Mouse (Mus musculus) c-Kit-positive CD71-positive TER-119-positive erythroid progenitor cells, embryonic 14.5 days (primary cell): ENCODE measurements around the gene Zfp282.
A peak's percentile ranks its signal among the peaks of the same experiment; 100 is the strongest.

Experiments
- DNase-seq: peaks from one replicate; pipeline ENCODE4 v3.0.0-alpha.2; 2013; ENCODE audit warnings: low spot score

Zfp282 gene

DNA sequence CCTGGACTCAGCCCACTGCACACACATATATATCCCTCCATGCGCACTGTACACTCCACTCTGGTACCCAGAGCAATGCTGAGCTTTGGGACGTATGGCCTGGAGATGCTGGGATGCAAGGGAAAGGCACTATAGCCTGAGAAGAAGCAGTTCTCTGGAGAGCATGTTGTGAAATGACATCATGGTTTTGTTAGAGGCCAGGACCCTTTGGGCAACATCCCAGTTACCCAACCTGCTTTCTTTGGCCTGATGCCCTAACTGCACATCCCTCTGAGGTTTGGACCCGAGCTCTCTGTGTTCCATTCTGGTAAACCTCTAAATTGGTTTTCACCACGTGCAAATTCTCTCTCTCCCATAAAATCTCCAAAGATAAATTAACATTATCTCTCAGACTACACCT is 26.6 kb downstream of the Zfp282 start:
- no peak for DNase-seq

GRCm38 (mm10) chr6:47904361-47904760 is 27.4 kb downstream of the Zfp282 start:
- no peak for DNase-seq

DNA sequence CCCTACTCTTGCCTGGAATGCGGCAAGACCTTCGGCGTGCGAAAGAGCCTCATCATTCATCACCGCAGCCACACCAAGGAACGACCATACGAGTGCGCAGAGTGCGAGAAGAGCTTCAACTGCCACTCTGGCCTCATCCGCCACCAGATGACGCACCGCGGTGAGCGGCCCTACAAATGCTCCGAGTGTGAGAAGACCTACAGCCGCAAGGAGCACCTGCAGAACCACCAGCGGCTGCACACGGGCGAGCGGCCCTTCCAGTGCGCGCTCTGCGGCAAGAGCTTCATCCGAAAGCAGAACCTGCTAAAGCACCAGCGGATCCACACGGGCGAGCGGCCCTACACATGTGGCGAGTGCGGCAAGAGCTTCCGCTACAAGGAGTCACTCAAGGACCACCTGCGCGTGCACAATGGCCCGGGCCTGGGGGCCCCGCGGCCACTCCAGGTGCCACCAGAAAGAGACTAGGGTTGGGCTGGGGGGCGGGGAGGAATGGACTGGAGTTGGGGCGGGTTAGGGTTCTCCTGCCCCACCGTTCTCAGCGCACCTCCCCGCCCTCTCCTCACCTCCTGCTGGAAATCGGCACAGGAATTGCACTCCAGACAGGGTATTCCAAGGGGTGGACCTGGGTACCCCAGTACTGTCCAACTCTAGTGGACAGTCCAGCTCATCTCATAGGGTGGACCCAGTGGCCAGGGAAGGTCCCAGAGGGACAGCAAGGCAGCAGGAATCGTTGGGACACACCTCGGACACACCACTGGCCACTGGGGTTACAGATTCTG is 28.1 kb downstream of the Zfp282 start:
- no peak for DNase-seq

DNA sequence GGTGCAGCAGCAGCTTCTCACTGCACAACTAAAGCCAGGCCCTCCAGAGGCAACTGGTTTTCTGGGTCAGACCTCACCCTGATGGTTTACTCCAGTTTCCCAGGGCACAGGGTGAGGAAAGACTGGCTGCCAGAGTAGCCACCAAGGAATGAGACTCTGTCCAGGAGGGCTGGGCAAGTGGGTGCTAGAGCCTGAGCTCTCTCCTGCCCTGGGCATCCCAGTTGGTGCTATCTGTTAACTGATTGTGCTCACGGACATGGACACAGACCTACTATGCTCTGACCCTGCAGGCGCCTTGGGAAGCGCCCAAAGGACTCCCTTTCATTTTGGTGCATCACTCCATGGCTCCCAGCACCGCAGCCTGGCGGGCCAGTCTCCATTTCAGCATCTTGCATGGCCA is 29.3 kb downstream of the Zfp282 start:
- DNase-seq, result no peak

GRCm38 (mm10) chr6:47909007-47909406 is 32.0 kb downstream of the Zfp282 start:
- DNase-seq, result no peak

- no peak for DNase-seq
Measured at GRCm38 (mm10) chr6:47911650-47912049, 34.6 kb downstream of the Zfp282 start.

- DNase-seq, result no peak
Measured at GRCm38 (mm10) chr6:47912991-47913390, 36.0 kb downstream of the Zfp282 start.

- no peak for DNase-seq
Measured at GRCm38 (mm10) chr6:47917051-47917450, 40.0 kb downstream of the Zfp282 start.

DNA sequence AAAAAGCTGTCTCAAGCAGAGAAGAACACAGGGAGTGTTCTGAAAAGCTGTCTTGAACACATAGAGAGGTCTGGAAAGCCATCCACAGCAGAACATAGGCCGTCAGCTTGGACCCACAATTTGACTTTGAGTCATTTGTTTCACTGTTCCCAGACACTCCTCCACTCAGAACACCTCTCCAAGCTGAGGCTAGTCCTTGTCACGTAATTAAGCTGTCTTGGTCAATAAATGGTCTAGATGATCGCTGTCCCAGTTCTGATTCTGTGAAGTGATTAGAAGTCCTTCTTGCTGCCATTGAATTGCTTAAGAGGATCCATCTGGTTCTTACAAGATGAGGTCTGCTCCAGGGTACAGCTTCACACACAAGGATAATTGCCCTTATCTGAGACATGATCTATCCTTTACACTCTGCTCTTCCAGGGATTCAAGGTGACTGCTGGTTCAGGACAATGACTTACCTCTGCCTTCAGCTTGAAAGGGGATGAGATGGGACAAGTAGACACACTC is 41.8 kb downstream of the Zfp282 start:
- DNase-seq, result no peak

DNA sequence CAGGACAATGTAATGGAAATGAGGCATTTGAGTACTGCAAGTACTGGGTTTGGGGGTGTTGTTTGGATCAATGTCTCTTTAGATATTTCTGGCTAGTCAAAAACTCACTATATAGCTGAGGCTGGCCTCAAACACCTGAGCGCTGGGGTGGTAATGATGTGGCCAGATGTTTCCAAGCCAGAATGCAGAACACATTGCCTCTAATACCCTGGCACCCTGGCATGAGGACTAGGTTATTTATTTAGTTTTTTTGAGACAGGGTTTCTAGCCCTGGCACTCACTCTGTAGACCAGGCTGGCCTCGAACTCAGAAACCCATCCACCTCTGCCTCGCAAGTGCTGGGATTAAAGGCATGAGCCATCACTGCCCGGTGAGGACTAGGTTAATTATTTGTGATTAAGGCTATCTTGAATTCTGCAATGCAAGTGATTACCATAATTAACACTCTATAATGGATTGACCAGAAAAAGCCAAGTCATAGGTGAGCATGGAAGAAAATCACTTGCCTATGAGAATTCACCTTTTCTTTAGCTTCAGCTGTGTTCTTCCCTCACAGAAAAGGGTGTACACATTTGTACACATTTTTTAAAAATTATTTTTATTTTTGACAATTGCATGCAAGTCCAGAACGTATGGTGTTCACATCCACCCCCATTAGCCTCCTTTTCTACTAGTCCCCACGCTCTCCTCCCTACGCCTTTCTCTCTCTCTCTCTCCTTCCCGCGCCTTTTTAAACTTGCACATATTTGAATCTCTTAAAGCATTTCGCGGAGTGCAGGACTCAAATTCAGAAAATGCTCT is 42.8 kb downstream of the Zfp282 start:
- peak; percentile 11 for DNase-seq

GRCm38 (mm10) chr6:47920447-47921340 is 43.7 kb downstream of the Zfp282 start, which contains the start of gene Zfp212:
Gene Zfp212, plus strand, starts transcription at chr6:47920476.
- peak; percentile 86 for DNase-seq

DNA sequence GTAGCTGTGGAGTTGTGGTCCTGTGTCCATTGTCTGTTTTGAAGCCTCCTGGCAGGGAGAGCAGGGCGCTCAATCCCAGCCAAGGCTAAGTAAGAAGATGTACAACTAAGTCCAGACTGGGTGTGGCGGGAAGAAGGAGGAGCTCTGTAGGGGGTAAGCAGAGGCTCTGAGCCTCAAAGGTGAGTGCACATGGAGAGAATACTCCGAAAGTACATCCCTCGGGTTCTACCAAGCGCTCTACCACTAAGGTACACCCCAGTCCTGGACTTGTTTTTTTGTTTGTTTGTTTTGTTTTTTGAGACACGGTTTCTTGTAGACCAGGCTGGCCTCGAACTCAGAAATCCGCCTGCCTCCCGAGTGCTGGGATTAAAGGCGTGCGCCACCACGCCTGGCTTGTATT is 65.5 kb downstream of the Zfp282 start:
- peak; percentile 24 for DNase-seq

DNA sequence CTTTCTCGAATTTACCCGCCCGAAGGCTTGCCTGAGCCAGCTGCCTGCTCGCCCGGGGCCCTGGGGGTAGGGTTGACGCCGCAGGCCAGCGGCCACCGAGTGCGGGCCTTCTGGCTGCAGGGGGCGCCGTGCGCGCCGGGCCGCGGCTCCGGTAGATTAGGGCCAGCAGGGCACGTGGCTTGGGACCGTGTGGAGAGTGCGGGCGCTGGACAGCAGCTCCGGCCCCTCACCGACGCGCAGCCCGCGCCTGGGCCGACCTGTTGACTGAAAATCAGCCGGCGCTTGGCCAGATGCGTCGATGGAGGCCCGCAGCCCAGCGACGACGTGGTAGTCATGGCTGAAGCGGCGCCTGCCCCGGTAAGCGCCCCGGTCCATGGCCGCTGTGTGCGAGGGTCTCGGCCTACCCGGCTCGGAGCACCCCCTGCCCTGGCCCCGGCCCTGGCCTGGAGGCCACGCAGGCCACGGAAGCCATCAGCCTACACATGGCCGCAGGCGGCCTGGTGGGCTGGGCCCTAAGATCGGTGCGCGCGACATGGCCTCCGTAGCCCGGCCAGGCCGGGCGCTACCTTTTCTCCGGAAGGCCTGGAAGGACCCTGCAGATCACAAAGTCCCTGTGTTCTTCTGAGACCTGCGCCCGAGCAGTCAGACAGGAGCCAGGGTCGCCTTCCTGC is 66.2 kb downstream of the Zfp282 start:
- peak; percentile 61 for DNase-seq

GRCm38 (mm10) chr6:47943721-47944120 is 66.7 kb downstream of the Zfp282 start:
- DNase-seq, result peak; percentile 18

- no peak for DNase-seq
Measured at GRCm38 (mm10) chr6:47947388-47947787, 70.4 kb downstream of the Zfp282 start.

- peak; percentile 93 for DNase-seq
Measured at GRCm38 (mm10) chr6:47953191-47953726, 76.3 kb downstream of the Zfp282 start, which contains the start of gene Zfp956. Gene Zfp956, plus strand, starts transcription at chr6:47953390.

DNA sequence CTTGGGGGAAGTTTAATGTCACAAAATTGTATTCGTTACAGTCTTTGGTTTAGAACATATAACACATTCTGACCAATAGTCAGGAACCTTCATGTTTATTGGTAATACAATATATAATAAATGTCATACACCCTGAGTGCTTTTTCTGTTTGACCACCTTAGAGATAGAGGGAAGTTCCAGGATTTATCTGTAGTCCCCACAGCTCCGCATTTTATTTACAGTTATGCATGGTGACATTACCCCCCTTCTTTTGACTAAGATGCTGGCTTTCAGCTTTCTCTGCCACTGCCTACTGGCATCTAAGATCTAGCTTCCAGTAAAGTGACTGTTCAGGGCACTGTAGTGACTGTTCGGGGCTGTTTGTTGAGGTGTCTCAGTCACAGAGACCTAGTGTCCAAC is 77.4 kb downstream of the Zfp282 start:
- DNase-seq, result no peak

DNA sequence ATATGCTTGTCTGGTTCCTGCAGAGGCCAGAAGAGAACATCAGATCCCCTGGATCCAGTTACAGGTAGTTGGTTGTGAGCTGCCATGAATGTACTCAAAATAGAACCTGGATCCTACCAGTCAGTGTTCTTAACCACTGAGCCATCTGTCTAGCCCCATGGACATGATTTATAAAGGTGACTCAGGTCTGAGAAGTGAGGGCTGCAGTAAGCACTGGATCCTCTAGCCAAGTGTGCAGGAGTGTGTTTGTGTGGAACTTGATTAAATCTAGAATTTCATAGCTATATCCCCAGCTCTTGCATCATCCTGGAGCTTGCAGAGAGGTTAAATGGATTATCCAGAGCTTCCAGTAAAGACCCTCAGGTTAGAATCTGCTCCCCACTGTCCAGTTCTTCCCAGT is 80.8 kb downstream of the Zfp282 start:
- no peak for DNase-seq
